Mouse (Mus musculus) adrenal gland, postnatal 14 days (tissue): ENCODE measurements around the gene Vmn1r60. TPM values are rescaled to one million over a fixed set of nuclear protein-coding genes. Genes with fewer than 3 reads are reported as not detected.
"Not testable (repeated sequence)": the region's sequence is repeated elsewhere in the genome, so short reads cannot be mapped to it uniquely, and the experiment has no call there.

Experiments used
- DNase-seq: peaks from one replicate; pipeline ENCODE4 v3.0.0; 2021; ENCODE audit warnings: mixed read lengths
- long read RNA-seq, 2 experiments: library from polyadenylated mRNA; stranded (forward); transcript quantifications; one replicate each; pipeline ENCODE4 v2.0.0; 2021
- total RNA-seq: library from RNA; stranded (reverse); gene quantifications from 2 replicates; pipeline ENCODE4 v1.2.3, GENCODE M21; 2021

Gene Vmn1r60
- not detected in 2 replicates for total RNA-seq
- long read RNA-seq, experiment 1: 0 reads
- long read RNA-seq, experiment 2: 0 reads

DNA sequence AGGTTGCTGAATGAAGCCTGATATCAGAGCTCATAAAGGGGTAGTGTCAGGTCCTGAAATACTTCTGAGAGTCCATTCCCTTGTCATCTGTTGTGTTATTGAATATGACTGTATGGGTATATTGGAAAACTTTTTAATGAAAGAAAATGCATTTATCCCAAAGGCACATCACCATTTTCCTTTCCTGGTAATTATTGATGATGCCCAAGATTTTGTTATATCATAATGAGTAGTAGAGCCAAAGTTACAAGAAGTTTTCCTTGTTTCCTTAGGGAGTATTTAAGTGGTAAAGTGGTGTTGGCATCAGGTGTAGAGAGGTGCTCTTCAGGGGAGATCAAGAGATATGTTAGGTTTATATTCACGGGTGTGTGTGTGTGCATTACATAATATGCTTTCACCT, at the start of gene Vmn1r60:
TSS of gene Vmn1r60 (minus strand) at position 101 of the 400 bp plus-strand sequence.
- DNase-seq: not testable (repeated sequence)

DNA sequence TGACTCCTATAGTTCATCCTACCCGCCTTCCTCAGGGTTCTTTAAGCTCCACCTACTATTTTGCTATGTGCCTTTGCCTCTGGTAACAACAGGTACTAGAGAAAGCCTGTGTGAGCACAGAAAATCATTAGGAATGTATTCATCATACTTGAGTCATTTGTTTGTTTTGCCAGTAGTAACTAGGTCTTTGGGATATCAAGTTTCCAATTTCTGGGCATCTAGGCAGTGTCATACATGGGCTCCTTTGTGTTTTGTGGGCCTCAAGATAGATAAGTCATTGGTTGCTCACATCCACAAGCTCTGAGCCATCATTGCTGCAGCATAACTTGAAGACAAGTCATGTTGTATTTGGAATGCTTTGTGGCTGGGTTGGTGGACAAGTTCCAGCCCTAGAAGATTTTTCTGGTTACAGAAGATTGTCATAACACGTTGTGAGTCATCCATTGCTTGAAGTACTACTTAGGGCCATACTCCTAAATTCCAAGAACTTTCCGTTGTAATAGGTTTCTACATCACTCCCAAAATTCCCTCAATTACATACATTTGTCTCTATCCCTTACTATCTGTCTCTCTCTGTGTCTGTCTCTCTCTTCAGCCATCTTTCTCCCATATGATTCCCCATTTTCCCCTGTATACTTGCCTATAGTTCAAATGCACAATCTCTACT, 6.2 kb downstream of the Vmn1r60 start:
- not testable (repeated sequence) for DNase-seq

DNA sequence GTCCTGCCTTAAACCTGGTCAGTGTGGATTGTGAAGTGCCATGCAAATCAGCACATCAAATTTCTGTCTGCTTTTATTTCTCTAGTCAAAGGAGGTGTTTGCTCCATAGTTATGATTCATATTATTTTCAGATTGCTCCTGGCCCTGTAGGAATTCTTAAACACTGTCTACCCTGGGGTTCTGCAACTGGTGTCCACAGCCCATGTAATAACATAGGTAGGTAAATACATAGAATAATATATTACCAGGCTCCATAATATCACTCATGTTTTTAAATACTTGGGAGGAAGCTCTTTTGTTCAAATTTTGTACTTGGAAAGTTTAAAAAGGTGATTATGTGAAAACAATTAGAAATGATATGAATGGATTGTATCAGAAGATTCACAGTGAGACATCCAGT, 53.3 kb downstream of the Vmn1r60 start, which contains the start of gene Vmn2r28:
TSS of gene Vmn2r28 (minus strand) at position 101 of the 400 bp plus-strand sequence.
- not testable (repeated sequence) for DNase-seq

Other genes starting within 250 kb of the Vmn1r60 start
- not detected in 2 replicates for gene Gm5065, start 196.8 kb downstream of the Vmn1r60 start, total RNA-seq
- not detected in 2 replicates for gene Nlrp2, start 196.3 kb downstream of the Vmn1r60 start, total RNA-seq
- gene Vmn1r58, start 133.9 kb downstream of the Vmn1r60 start, total RNA-seq: not detected in 2 replicates
- not detected in 2 replicates for gene Vmn1r59, start 90.5 kb downstream of the Vmn1r60 start, total RNA-seq
- not detected in 2 replicates for gene Vmn2r28, start 53.4 kb downstream of the Vmn1r60 start, total RNA-seq
- not detected in 2 replicates for gene Vmn1r61, start 66.0 kb upstream of the Vmn1r60 start, total RNA-seq
- gene Vmn1r62, start 126.3 kb upstream of the Vmn1r60 start, total RNA-seq: not detected in 2 replicates